Mouse (Mus musculus) heart, adult 2 months (tissue): ENCODE data around the gene Bbox1. TPM values are rescaled to one million over a fixed set of nuclear protein-coding genes. Genes with fewer than 3 reads are reported as not detected.

Experiments
- DNase-seq, 2 experiments: peaks; one replicate each; pipeline ENCODE4 v3.0.0; 2021
- H3K27ac ChIP-seq: fragments of 200-600 bp; 2 replicates; pipeline ENCODE4 v1.8.1; 2022
- H3K27me3 ChIP-seq: fragments of 200-500 bp; 2 replicates; pipeline ENCODE4 v1.6.1; 2012; ENCODE audit warnings: mild to moderate bottlenecking, low read length, inconsistent platforms, mixed read lengths; ENCODE audit not compliant: control insufficient read depth, insufficient read depth
- H3K36me3 ChIP-seq: fragments of 200-500 bp; 2 replicates; pipeline ENCODE4 v1.6.1; 2012; ENCODE audit warnings: low read length, inconsistent platforms; ENCODE audit not compliant: control insufficient read depth, insufficient read depth
- H3K4me1 ChIP-seq: fragments of 200-500 bp; 2 replicates; pipeline ENCODE4 v1.6.1; 2011; ENCODE audit warnings: low read length; ENCODE audit not compliant: control insufficient read depth, insufficient read depth
- H3K4me3 ChIP-seq: fragments of 200-600 bp; 2 replicates; pipeline ENCODE4 v1.8.1; 2022
- H3K79me2 ChIP-seq: fragments of 200-500 bp; replicated peaks from 2 replicates; pipeline ENCODE4 v1.6.1; 2012; ENCODE audit warnings: mild to moderate bottlenecking, inconsistent platforms, low read length, moderate library complexity, mixed read lengths; ENCODE audit not compliant: control insufficient read depth, insufficient read depth
- H3K9ac ChIP-seq: fragments of 200-500 bp; 2 replicates; pipeline ENCODE4 v1.6.1; 2012; ENCODE audit warnings: low read depth, mild to moderate bottlenecking, control low read depth, inconsistent platforms, low read length, mixed read lengths
- CTCF ChIP-seq: fragments of 200-600 bp; IDR thresholded peaks from 2 replicates; pipeline ENCODE4 v1.8.1; 2022; ENCODE audit warnings: antibody characterized with exemption, mild to moderate bottlenecking, moderate library complexity
- EP300 ChIP-seq: fragments of 200-500 bp; IDR thresholded peaks from 2 replicates; pipeline ENCODE4 v1.6.1; 2011; ENCODE audit warnings: low read depth, low read length, control low read depth; ENCODE audit not compliant: insufficient read depth
- POLR2A ChIP-seq: fragments of 200-500 bp; IDR thresholded peaks from 2 replicates; pipeline ENCODE4 v1.6.1; 2011; ENCODE audit warnings: mild to moderate bottlenecking, low read depth, low read length, control low read depth; ENCODE audit not compliant: insufficient read depth
- WGBS: fragments of 180-500 bp; shearing (Covaris S2); methylation state at CpG from one replicate; pipeline ENCODE4 v1.1.7; 2018; 5-methylcytosine and 5-hydroxymethylcytosine counted together
- intact Hi-C: fragments of 180-260 bp; cut with DNase I; formaldehyde crosslinking; loops from one replicate; pipeline ENCODE4 v1.15.1; 2025
- polyA plus RNA-seq: library from polyadenylated mRNA; depleted of rRNA; stranded (reverse); fragments of >200 nt; gene quantifications from 2 replicates; pipeline ENCODE4 v1.2.3, GENCODE M21; 2012
- total RNA-seq, 2 experiments: library from RNA; stranded (reverse); gene quantifications; 2 replicates each; pipeline ENCODE4 v1.2.3; 2021

Bbox1 gene
- total and polyA plus RNA-seq, 3 experiments = 0.13 to 0.23 (median 0.14) TPM

DNA sequence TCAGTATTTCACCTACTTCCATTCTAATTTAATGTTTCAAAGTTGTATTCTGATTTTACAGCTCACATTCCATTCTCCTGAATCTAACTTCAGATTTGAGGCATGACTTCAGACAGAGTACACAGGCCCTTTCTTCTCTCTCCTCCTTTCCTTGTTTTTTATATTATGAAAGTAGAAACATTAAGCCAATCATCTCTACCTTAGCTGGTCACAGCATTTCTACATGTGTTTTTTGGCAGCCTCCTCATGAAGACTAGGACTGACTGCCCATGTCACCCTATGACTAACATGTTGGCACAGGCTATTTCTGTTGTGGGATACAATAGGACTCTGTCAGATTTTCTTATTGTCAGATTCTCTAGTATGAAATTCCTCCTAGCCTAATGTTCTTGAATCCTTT lies 14.6 kb upstream of the Bbox1 start:
- no peaks in the 10 kb centered on the region for H3K27me3 ChIP-seq
- H3K4me1 ChIP-seq = no peaks in the 10 kb centered on the region
- no peak overlapping the region for H3K9ac ChIP-seq
- H3K79me2 ChIP-seq = no peaks in the 10 kb centered on the region
- H3K4me3 ChIP-seq = no peak overlapping the region
- intact Hi-C loops = no loop called here
- DNase-seq = no peak
- TF ChIP-seq EP300 (no peak), POLR2A (no peak), CTCF (no peak)
- no peaks in the 10 kb centered on the region for H3K36me3 ChIP-seq
- no peak overlapping the region for H3K27ac ChIP-seq

DNA sequence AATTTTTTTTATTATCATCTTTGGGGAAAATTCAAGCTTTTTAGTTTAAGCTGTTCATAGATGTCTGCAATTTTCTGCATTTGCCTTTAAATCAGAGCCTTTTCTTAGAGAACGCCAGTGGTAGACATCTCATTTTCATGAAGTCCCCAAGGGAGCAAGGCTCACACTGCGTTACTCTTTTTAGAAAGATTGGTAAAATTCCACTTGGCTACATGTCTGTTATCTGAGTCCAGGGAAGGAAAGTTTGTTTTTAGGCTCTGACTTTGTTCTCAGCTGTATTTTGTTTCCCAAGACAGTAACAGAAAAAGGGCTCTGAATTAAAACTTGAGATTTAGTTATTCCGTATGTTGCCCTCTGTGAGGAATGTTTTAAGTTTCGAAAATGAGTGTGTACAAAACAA lies 5.6 kb upstream of the Bbox1 start:
- H3K4me3 ChIP-seq = no peak overlapping the region
- H3K4me1 ChIP-seq = no peaks in the 10 kb centered on the region
- H3K27ac ChIP-seq = peak overlapping the region; percentile 6; the same call in 1 of the 2 replicates
- WGBS = 44% methylated on average over 4 of the region's 4 CpGs
- no peak overlapping the region for H3K9ac ChIP-seq
- no peak for TF ChIP-seq EP300
- TF ChIP-seq CTCF = no peak
- no peak for TF ChIP-seq POLR2A
- intact Hi-C loops = no loop called here
- H3K79me2 ChIP-seq = no peaks in the 10 kb centered on the region
- H3K27me3 ChIP-seq = no peaks in the 10 kb centered on the region
- H3K36me3 ChIP-seq = no peaks in the 10 kb centered on the region
- no peak for DNase-seq

DNA sequence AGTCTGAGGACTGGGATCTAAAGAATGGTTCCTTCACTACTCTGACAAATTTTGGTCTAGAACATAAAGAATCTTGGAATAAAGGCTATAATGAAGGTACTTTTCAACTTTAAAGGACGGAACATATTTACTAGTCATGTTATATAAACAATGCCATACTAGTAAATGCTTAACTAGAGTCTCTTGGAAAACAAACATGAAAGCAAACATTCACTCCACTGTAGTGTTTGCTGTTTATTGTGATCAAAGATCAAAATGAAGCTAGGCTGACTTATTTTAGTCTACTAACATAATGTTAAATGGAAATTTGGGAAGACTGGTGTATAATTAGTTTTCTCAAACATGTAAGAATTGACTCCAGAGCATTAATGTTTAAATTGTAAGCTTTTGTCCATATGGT lies 4.9 kb upstream of the Bbox1 start:
- intact Hi-C loops = no loop called here
- no peaks in the 10 kb centered on the region for H3K27me3 ChIP-seq
- no peak overlapping the region for H3K9ac ChIP-seq
- TF ChIP-seq EP300 = no peak
- TF ChIP-seq POLR2A = no peak
- no peak for TF ChIP-seq CTCF
- no peaks in the 10 kb centered on the region for H3K4me1 ChIP-seq
- H3K27ac ChIP-seq = no peak overlapping the region
- H3K79me2 ChIP-seq = no peaks in the 10 kb centered on the region
- WGBS = 69% methylated on average over 1 of the region's 1 CpGs
- H3K36me3 ChIP-seq = no peaks in the 10 kb centered on the region
- no peak for DNase-seq
- H3K4me3 ChIP-seq = no peak overlapping the region

DNA sequence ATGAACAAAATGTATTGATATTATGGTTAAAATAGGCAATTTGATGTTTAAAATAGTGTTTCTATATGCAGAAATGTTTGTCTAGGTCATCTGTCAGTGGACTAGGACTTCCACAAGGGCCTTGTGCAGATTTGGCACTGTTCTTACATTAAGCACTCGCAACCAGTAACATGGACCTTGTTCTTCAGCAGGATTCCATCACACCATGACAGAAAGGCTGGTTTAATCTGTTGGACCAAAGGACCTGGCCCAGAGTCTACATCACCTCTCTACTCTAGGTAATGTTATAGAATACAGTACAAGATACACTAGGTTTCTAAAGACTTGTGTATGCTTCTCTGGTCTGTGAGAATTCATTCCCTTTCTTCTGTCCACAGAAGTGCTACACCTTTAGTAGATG lies 4.4 kb upstream of the Bbox1 start:
- Histone ChIP-seq H3K27me3 (no peaks in the 10 kb centered on the region), H3K27ac (no peak overlapping the region), H3K4me3 (no peak overlapping the region), H3K36me3 (no peaks in the 10 kb centered on the region), H3K4me1 (no peaks in the 10 kb centered on the region), H3K79me2 (no peaks in the 10 kb centered on the region), H3K9ac (no peak overlapping the region)
- intact Hi-C loops = no loop called here
- WGBS = 65% methylated on average over 1 of the region's 1 CpGs
- no peak for DNase-seq
- TF ChIP-seq EP300 (no peak), CTCF (no peak), POLR2A (no peak)

DNA sequence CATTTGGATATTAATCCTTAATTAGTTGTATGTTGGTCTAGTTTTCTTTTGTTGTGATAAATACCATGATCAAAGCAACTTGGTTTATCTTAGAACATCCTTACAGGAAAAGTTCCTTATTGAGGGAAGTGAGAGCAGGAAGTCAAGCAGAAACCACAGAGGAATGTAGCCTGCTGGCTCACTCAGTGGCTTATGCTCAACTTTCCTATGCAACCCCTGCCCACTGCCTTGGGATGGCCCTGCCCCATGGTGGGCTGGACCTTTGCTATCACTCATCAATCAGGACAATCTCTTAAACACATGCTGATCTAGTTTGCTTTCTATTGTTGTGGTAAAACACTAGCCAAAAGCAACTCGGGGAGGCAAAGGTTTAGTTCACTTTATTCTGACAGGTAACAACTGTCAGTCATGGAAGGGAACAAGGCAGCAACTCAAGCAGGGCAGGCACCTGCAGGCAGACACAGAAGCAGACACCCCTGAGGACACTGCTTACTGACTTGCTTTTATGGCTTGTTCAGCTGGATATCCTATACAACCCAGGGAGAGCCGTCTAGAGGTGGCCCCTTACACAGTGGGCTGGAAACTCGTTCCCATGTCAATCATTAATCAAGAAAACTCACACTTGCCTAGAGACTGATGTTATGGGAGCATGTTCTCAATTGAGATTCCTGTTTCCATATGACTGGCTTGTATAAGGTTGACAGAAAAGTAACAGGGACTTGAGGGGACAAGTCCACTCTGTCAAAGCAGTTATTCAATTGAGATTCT lies 1.9 kb upstream of the Bbox1 start:
- Histone ChIP-seq H3K9ac (no peak overlapping the region), H3K4me1 (no peaks in the 10 kb centered on the region), H3K27me3 (no peaks in the 10 kb centered on the region), H3K79me2 (no peaks in the 10 kb centered on the region), H3K36me3 (no peaks in the 10 kb centered on the region), H3K4me3 (no peak overlapping the region), H3K27ac (no peak overlapping the region)
- no peak for DNase-seq
- 48% methylated on average over 3 of the region's 3 CpGs for WGBS
- TF ChIP-seq CTCF = no peak
- TF ChIP-seq POLR2A = no peak
- no peak for TF ChIP-seq EP300
- intact Hi-C loops = no loop called here

DNA sequence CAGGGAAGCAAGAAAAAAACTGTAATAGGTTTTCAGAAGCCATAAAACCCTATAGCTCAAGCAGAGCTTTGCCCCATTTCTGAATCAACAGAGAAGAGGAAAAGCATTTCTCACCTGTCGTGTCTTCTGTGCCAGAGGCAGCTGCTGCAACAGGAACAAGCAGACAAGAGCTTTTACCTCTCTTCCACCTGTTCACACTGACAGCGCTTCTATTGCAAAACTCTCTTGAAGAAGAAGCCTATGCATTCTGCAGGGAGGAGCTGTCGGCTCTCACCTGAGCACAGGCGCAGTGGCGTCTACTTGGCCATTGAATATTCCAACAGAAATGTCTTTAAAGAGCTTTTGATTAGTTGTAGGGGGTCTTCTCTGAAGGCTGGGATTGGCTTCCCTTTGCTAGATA lies 286 bp downstream of the Bbox1 start:
- intact Hi-C loops = no loop called here
- Histone ChIP-seq H3K36me3 (no peaks in the 10 kb centered on the region), H3K27ac (no peak overlapping the region), H3K79me2 (no peaks in the 10 kb centered on the region), H3K9ac (no peak overlapping the region), H3K27me3 (no peaks in the 10 kb centered on the region), H3K4me1 (no peaks in the 10 kb centered on the region), H3K4me3 (no peak overlapping the region)
- no peak for DNase-seq
- 89% methylated on average over 5 of the region's 5 CpGs for WGBS
- TF ChIP-seq EP300 = no peak
- TF ChIP-seq POLR2A = no peak
- no peak for TF ChIP-seq CTCF
